Mouse (Mus musculus): Measurements from ENCODE around the gene Akain1. TPM values are rescaled to one million over a fixed set of nuclear protein-coding genes. Genes with fewer than 3 reads are reported as not detected.

Akain1 gene
- not detected in 2 replicates for polyA plus RNA-seq (2016; fragmentation: Nextera tagmentation; extraction: Ambion mirVana)

GRCm38 (mm10) chr17:69438990-69439491 is at the start of gene Akain1:
Gene Akain1 (plus strand): TSS chr17:69439326.
- H3K4me2 ChIP-seq: peak within 1 kb of the TSS; percentile 63
- H3K9ac ChIP-seq (replicated peaks): no peak within 1 kb of the TSS; the same call in 1 of the 2 replicates
- H3K27ac ChIP-seq: no peak within 1 kb of the TSS
- H3K9me3 ChIP-seq: no peaks in the 10 kb centered on the region
- WGBS: 0% methylated on average over 44 of the region's 44 CpGs
- no peaks in the 10 kb centered on the region for H3K36me3 ChIP-seq
- ATAC-seq (ENCODE audit: insufficient number of reproducible peaks, insufficient read depth, low FRiP score, low TSS enrichment, low read depth): peak; percentile 92
- peak within 1 kb of the TSS; percentile 38 for H3K4me3 ChIP-seq (replicated peaks)
- H3K27me3 ChIP-seq: peaks cover 58% of the 10 kb centered on the region
- H3K4me1 ChIP-seq (replicated peaks): peaks cover 11% of the 10 kb centered on the region

GRCm38 (mm10) chr17:69396147-69397033 is 42.7 kb upstream of the Akain1 start:
- Histone ChIP-seq H3K9me3 (no peaks in the 10 kb centered on the region), H3K4me2 (0 out of 2 replicates have a peak overlapping the region, but pooled peaks have one; percentile 4), H3K27ac (0 out of 2 replicates have a peak overlapping the region, but pooled peaks have one; percentile 14), H3K27me3 (no peaks in the 10 kb centered on the region), H3K9ac (replicated peaks) (no peak overlapping the region), H3K4me1 (replicated peaks) (no peaks in the 10 kb centered on the region), H3K36me3 (0 out of 2 replicates have a peak, but pooled peaks cover 3% of the 10 kb centered on the region), H3K4me3 (replicated peaks) (no peak overlapping the region)
- 56% methylated on average over 16 of the region's 16 CpGs for WGBS
- no peak for ATAC-seq (ENCODE audit: insufficient number of reproducible peaks, insufficient read depth, low FRiP score, low TSS enrichment, low read depth)

DNA sequence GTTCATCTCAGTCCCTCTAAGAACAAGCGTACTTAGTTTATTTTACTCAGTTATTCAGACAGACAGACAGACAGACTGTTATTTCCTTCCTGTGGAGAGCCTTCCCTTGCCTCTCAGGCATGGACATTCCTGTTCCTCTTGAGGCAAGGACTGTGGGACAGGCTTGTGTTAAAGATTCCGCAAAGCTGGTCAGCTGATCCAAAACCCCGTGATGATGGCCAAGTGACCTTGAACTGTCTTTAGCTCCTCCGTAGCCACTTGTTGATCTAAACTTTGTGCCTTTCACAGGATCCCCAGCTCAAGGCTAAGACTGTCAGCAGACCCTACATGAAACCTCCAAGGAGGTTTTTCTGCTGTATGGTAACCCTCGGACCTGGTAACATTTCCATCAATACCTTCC is 42.0 kb upstream of the Akain1 start:
- Histone ChIP-seq H3K4me3 (replicated peaks) (no peak overlapping the region), H3K36me3 (no peaks in the 10 kb centered on the region), H3K27me3 (no peaks in the 10 kb centered on the region), H3K9ac (replicated peaks) (no peak overlapping the region), H3K9me3 (no peaks in the 10 kb centered on the region), H3K4me2 (no peak overlapping the region), H3K27ac (no peak overlapping the region), H3K4me1 (replicated peaks) (no peaks in the 10 kb centered on the region)
- 76% methylated on average over 5 of the region's 5 CpGs for WGBS
- ATAC-seq (ENCODE audit: insufficient number of reproducible peaks, insufficient read depth, low FRiP score, low TSS enrichment, low read depth): no peak

- Histone ChIP-seq H3K4me3 (replicated peaks) (no peak overlapping the region), H3K27ac (no peak overlapping the region), H3K4me1 (replicated peaks) (no peaks in the 10 kb centered on the region), H3K4me2 (no peak overlapping the region), H3K9me3 (no peaks in the 10 kb centered on the region), H3K36me3 (no peaks in the 10 kb centered on the region), H3K9ac (replicated peaks) (no peak overlapping the region), H3K27me3 (no peaks in the 10 kb centered on the region)
- ATAC-seq (ENCODE audit: insufficient number of reproducible peaks, insufficient read depth, low FRiP score, low TSS enrichment, low read depth): no peak
Observed at GRCm38 (mm10) chr17:69398092-69398491, 41.0 kb upstream of the Akain1 start.

DNA sequence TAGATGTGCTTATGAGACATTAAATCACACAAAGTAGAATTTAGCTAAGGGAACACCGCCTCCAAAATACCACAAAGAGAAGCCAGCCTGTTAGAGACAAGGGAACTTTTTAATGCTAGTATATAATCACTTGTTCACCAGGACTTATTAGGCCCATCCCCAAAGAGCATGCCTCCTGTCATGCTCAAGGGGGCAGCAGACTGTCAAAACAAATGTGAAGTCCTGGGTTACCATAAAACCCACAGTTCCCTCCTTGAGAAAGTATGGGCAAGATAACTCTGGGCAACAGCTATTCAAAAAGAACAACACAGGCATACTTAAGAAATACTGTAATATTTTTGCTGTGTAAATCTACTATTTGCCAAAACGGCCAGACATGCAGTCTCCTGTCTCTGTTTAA is 38.0 kb upstream of the Akain1 start:
- Histone ChIP-seq H3K27ac (no peak overlapping the region), H3K4me2 (no peak overlapping the region), H3K4me1 (replicated peaks) (no peaks in the 10 kb centered on the region), H3K9me3 (0 out of 2 replicates have a peak, but pooled peaks cover 2% of the 10 kb centered on the region), H3K36me3 (no peaks in the 10 kb centered on the region), H3K4me3 (replicated peaks) (no peak overlapping the region), H3K27me3 (no peaks in the 10 kb centered on the region), H3K9ac (replicated peaks) (no peak overlapping the region)
- WGBS: 81% methylated on average over 2 of the region's 2 CpGs
- ATAC-seq (ENCODE audit: insufficient number of reproducible peaks, insufficient read depth, low FRiP score, low TSS enrichment, low read depth): no peak

DNA sequence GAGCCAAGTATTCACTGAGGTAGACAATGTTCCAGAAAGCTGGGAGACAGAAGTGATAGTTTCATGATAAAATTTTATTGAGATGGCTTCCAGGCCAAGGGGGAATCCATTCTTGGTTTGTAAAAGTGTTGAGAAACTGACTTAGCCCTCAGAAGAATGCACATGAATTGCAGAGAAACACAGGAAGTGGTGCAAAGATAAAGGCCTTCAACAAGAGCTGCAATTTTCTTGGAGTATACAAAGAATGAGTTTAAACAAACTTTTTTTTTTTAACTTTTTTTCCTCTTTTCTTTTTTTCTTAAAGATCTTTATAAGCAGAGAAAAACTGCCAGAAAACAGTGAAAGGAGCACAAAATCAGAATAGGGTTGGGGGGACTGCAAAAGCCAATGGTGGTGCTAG is 23.0 kb upstream of the Akain1 start:
- Histone ChIP-seq H3K4me2 (peak overlapping the region; percentile 72), H3K9ac (replicated peaks) (no peak overlapping the region), H3K27ac (no peak overlapping the region), H3K4me3 (replicated peaks) (peak overlapping the region; percentile 72), H3K4me1 (replicated peaks) (no peaks in the 10 kb centered on the region), H3K9me3 (no peaks in the 10 kb centered on the region), H3K27me3 (no peaks in the 10 kb centered on the region), H3K36me3 (no peaks in the 10 kb centered on the region)
- no peak for ATAC-seq (ENCODE audit: insufficient number of reproducible peaks, insufficient read depth, low FRiP score, low TSS enrichment, low read depth)

- no peaks in the 10 kb centered on the region for H3K9me3 ChIP-seq
- no peaks in the 10 kb centered on the region for H3K4me1 ChIP-seq (replicated peaks)
- peak overlapping the region; percentile 95 for H3K27ac ChIP-seq
- WGBS: under 1% methylated on average over 56 of the region's 56 CpGs
- H3K4me2 ChIP-seq: peak overlapping the region; percentile 72
- H3K36me3 ChIP-seq: no peaks in the 10 kb centered on the region
- H3K27me3 ChIP-seq: no peaks in the 10 kb centered on the region
- H3K4me3 ChIP-seq (replicated peaks): peak overlapping the region; percentile 72
- H3K9ac ChIP-seq (replicated peaks): peak overlapping the region; percentile 78
- ATAC-seq (ENCODE audit: insufficient number of reproducible peaks, insufficient read depth, low FRiP score, low TSS enrichment, low read depth): peak; percentile 100
Observed at GRCm38 (mm10) chr17:69416920-69417661, 22.0 kb upstream of the Akain1 start.

DNA sequence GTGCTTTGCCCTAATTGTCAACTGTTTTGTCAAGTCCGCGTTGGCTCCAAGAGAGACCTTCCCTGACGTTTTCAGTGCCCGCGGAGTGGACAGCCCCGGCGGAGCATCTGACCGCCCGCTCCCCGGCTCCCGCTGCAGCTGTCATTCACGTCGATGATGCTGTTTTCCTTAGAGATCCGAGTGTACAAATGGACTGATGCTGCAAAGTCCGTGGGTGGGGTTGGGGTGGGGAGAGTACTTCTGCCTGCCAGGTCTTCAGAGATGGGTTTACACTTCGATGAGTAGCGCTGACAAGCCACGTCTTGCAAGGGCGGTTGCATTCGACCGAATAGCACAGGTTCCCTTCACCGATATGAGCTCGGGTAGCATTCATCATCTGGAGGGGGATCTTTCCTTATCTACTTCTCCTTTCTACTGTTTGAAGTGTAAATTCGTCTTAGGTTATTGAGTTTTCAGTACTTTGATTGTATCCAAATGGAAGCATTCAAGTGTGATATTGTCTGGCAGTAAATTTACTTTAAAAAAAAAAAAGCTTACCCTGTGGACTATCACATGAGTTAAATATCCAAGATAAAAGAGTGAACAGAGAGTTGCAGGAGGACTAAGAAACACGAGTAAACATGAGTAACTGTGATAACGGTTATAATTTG is 21.3 kb upstream of the Akain1 start:
- ATAC-seq (ENCODE audit: insufficient number of reproducible peaks, insufficient read depth, low FRiP score, low TSS enrichment, low read depth): no peak; the same call in 1 of the 2 replicates
- peak overlapping the region; percentile 72 for H3K4me3 ChIP-seq (replicated peaks)
- WGBS: 4% methylated on average over 26 of the region's 26 CpGs

GRCm38 (mm10) chr17:69421592-69421991 is 17.5 kb upstream of the Akain1 start:
- Histone ChIP-seq H3K9me3 (no peaks in the 10 kb centered on the region), H3K9ac (replicated peaks) (no peak overlapping the region), H3K27me3 (no peaks in the 10 kb centered on the region), H3K4me2 (no peak overlapping the region), H3K36me3 (no peaks in the 10 kb centered on the region), H3K4me3 (replicated peaks) (no peak overlapping the region), H3K27ac (no peak overlapping the region), H3K4me1 (replicated peaks) (no peaks in the 10 kb centered on the region)
- no peak for ATAC-seq (ENCODE audit: insufficient number of reproducible peaks, insufficient read depth, low FRiP score, low TSS enrichment, low read depth)
- WGBS: 8% methylated on average over 1 of the region's 1 CpGs

More for the DNA sequence above, 21.3 kb upstream of the Akain1 start:
- peak overlapping the region; percentile 78 for H3K9ac ChIP-seq (replicated peaks)
- H3K36me3 ChIP-seq: no peaks in the 10 kb centered on the region
- H3K4me2 ChIP-seq: peak overlapping the region; percentile 72
- H3K9me3 ChIP-seq: no peaks in the 10 kb centered on the region
- H3K4me1 ChIP-seq (replicated peaks): no peaks in the 10 kb centered on the region
- H3K27me3 ChIP-seq: no peaks in the 10 kb centered on the region
- peak overlapping the region; percentile 95 for H3K27ac ChIP-seq

DNA sequence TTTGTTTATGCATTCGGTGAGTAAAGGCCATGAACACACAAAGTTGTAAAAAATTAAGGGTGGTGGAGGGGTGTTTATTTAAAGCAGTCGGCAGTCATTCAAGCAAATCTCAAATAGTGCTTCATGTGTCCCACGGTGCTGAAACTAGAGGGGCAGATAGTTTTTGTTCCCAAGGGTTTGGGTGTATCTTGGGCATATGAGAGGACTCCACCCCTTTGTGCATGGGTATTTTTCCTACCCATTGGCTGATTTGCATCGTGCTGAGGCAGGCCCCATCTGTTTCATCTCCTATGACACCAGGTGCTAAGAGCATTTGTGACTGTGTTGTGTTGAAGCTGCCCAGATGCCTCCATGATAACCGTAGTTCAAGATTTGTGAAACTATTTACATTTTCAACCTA is 1.3 kb upstream of the Akain1 start:
- Histone ChIP-seq H3K4me2 (no peak overlapping the region), H3K9ac (replicated peaks) (no peak overlapping the region), H3K9me3 (no peaks in the 10 kb centered on the region), H3K36me3 (no peaks in the 10 kb centered on the region), H3K4me1 (replicated peaks) (peaks cover 11% of the 10 kb centered on the region), H3K27me3 (peaks cover 52% of the 10 kb centered on the region), H3K27ac (no peak overlapping the region), H3K4me3 (replicated peaks) (no peak overlapping the region)
- 68% methylated on average over 5 of the region's 5 CpGs for WGBS
- no peak for ATAC-seq (ENCODE audit: insufficient number of reproducible peaks, insufficient read depth, low FRiP score, low TSS enrichment, low read depth)

DNA sequence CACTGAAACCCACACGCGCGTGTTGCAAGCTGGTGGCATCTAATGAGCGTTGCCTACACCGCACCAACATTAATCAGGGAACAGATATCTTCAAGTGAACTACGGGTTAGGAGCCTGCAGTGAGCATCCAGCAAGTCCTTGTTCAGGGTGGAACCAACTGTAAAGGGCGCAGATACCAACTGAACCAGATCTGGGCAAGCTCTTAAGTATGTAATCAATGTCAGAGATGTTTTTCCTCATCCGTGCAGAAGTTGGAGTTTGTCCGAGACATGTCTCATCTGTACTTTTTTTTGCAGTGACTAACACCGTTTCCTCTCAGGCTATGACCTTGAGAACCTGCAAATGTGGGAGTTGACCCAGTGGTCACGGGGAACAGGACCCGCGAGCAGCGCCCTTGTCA is 640 bp upstream of the Akain1 start:
- no peak for ATAC-seq (ENCODE audit: insufficient number of reproducible peaks, insufficient read depth, low FRiP score, low TSS enrichment, low read depth)
- peak overlapping the region; percentile 63 for H3K4me2 ChIP-seq
- H3K4me1 ChIP-seq (replicated peaks): peaks cover 11% of the 10 kb centered on the region
- no peak overlapping the region for H3K9ac ChIP-seq (replicated peaks)
- no peaks in the 10 kb centered on the region for H3K9me3 ChIP-seq
- peaks cover 52% of the 10 kb centered on the region for H3K27me3 ChIP-seq
- WGBS: 33% methylated on average over 14 of the region's 14 CpGs
- H3K36me3 ChIP-seq: no peaks in the 10 kb centered on the region
- H3K27ac ChIP-seq: no peak overlapping the region
- H3K4me3 ChIP-seq (replicated peaks): peak overlapping the region; percentile 38; the same call in 1 of the 2 replicates
